In the genomic region with DNA sequence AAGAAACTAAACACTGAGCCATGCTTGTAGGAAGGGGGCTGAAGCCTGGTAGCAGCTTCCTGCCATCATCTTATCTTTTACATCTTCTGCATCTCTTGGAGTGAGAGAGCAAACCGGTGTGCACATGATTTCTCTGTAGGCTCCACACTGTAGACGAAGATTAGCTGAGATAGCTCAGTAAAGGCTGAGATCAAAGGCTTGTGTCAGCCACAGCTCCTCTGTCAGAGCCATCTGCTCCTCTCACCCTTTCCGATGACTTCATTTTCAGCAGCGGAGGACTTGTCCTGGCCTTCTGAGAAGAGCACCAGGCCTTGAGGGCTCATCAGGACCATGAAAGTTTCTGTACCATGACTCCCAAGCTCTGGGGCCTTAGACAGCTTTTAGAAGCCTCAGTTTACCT, we compare ENCODE assay signal across 22 mouse cellular contexts. TPM values are rescaled to one million over a fixed set of nuclear protein-coding genes. Genes with fewer than 3 reads are reported as not detected.
DNase-seq lines count a peak whose midpoint lies in the region; ATAC-seq lines count a peak whose summit lies in the region.
"Had no signal": no experiment of that assay in that cellular context is flagged by ENCODE, and none has a peak within 500 bp of the region (broad histone marks: within the 10 kb centered on the region; RNA-seq: fewer than 3 reads in every experiment).

No protein-coding gene starts in this region.

- no peaks in the 10 kb centered on the region for H3K9me3 ChIP-seq in heart, embryonic 13.5 days
- H3K9me3 ChIP-seq: embryonic facial prominence, embryonic 12.5 days; liver, embryonic 15.5 days; megakaryocyte, embryonic 14.5 days had no signal

- H3K9ac ChIP-seq in heart, embryonic 13.5 days: peak overlapping the region; percentile 59; the same call in 1 of the 2 replicates
- H3K9ac ChIP-seq: embryonic facial prominence, embryonic 12.5 days; liver, embryonic 15.5 days had no signal

- no peak overlapping the region for H3K4me3 ChIP-seq in heart, embryonic 13.5 days
- H3K4me3 ChIP-seq: embryonic facial prominence, embryonic 12.5 days; liver, embryonic 15.5 days; megakaryocyte, embryonic 14.5 days had no signal

- no peak overlapping the region for H3K4me2 ChIP-seq in heart, embryonic 13.5 days
- H3K4me2 ChIP-seq: embryonic facial prominence, embryonic 12.5 days; liver, embryonic 15.5 days had no signal

- H3K36me3 ChIP-seq in heart, embryonic 13.5 days: peaks cover 94% of the 10 kb centered on the region
- H3K36me3 ChIP-seq: embryonic facial prominence, embryonic 12.5 days; liver, embryonic 15.5 days had no signal

- H3K27me3 ChIP-seq in heart, embryonic 13.5 days (replicated peaks): no peaks in the 10 kb centered on the region
- H3K27me3 ChIP-seq: embryonic facial prominence, embryonic 12.5 days; liver, embryonic 15.5 days had no signal

- WGBS in heart, embryonic 13.5 days: 30% methylated on average over 4 of the region's 4 CpGs

- ATAC-seq in heart, embryonic 13.5 days (ENCODE audit: extremely low read depth, insufficient number of reproducible peaks, low FRiP score, low TSS enrichment): no peak
- ATAC-seq in CD4-positive, CD25-positive, alpha-beta regulatory T cell, adult 4 months: peak; percentile 94
- ATAC-seq: forebrain, embryonic 16.5 days; hindbrain, postnatal 0 days; lung, postnatal 0 days; midbrain, embryonic 16.5 days had no signal

- no peak for DNase-seq in heart, adult 8-10 months (ENCODE audit: low spot score)
- DNase-seq in naive thymus-derived CD4-positive, alpha-beta T cell, adult 2 months (ENCODE audit: low read depth): peak; percentile 91
- DNase-seq in thymus, postnatal 25 days: peak; percentile 77
- no peak for DNase-seq in adrenal gland, adult 18-20 months (ENCODE audit: low spot score in 2 of 2)
- no peak for DNase-seq in cerebellum, adult 18-20 months
- DNase-seq: adrenal gland, adult 2 months; heart, adult 11 months; kidney, adult 2 months; kidney, postnatal 25 days had no signal

- H3K27ac ChIP-seq in heart, embryonic 13.5 days (replicated peaks): 0 out of 2 replicates have a peak overlapping the region, but pooled peaks have one; percentile 5
- H3K27ac ChIP-seq: embryonic facial prominence, embryonic 12.5 days; hindbrain, postnatal 0 days; liver, embryonic 15.5 days had no signal

- peaks cover 89% of the 10 kb centered on the region for H3K4me1 ChIP-seq in heart, embryonic 13.5 days
- H3K4me1 ChIP-seq: embryonic facial prominence, embryonic 12.5 days had no signal

RNA-seq across cellular contexts. Expression of gene Fam181a, which starts 20.7 kb away (rescaled TPM):
- not detected in 2 replicates for polyA plus RNA-seq in heart, embryonic 13.5 days (2015; fragmentation: Nextera tagmentation; extraction: Ambion mirVana)
- not detected for total RNA-seq in heart, adult 8-10 months (2022)
- polyA plus RNA-seq in CD4-positive, CD25-positive, alpha-beta regulatory T cell, adult 4 months (2017; shearing (Covaris generic)): not detected
- total RNA-seq in adrenal gland, adult 18-20 months (2021): not detected
- total RNA-seq: adrenal gland, adult 2 months; common myeloid progenitor, adult 5-6 weeks; ES-E14; gastrocnemius, adult 18-20 months; hematopoietic stem cell, adult 5-6 weeks had no signal
- polyA plus RNA-seq: liver, embryonic 15.5 days had no signal

RNA-seq across cellular contexts. Expression of gene Asb2, which starts 24.3 kb away (rescaled TPM):
- 164 and 183 TPM in 2 replicates for polyA plus RNA-seq in heart, embryonic 13.5 days (2015; fragmentation: Nextera tagmentation; extraction: Ambion mirVana)
- 100 to 1,000 TPM; 485 to 583 (median 548) TPM for total RNA-seq in heart, adult 8-10 months (2022)
- 10 to 100 TPM; 25.2 to 31.4 TPM for polyA plus RNA-seq in CD4-positive, CD25-positive, alpha-beta regulatory T cell, adult 4 months (2017; shearing (Covaris generic))
- total RNA-seq in adrenal gland, adult 18-20 months (2021): 1 to 10 TPM in 1 of 2 experiments, under 1 TPM in 1; 0.66 to 1.4 TPM
- total RNA-seq: common myeloid progenitor, adult 5-6 weeks; hematopoietic stem cell, adult 5-6 weeks had no signal

RNA-seq across cellular contexts. Expression of gene Otub2, which starts 57.0 kb away (rescaled TPM):
- polyA plus RNA-seq in heart, embryonic 13.5 days (2015; fragmentation: Nextera tagmentation; extraction: Ambion mirVana): 13.8 and 15.8 TPM in 2 replicates
- total RNA-seq in heart, adult 8-10 months (2022): 1 to 10 TPM; 2.5 to 4.2 (median 3.5) TPM
- 1 to 10 TPM; 1.4 to 1.5 TPM for polyA plus RNA-seq in CD4-positive, CD25-positive, alpha-beta regulatory T cell, adult 4 months (2017; shearing (Covaris generic))
- 1 to 10 TPM; 2.5 to 3.3 TPM for total RNA-seq in adrenal gland, adult 18-20 months (2021)

Comparison
In these comparisons a context has a peak if more than half of its experiments do, and no peak if none do; other contexts are left out.
1. DNase-seq: peak in naive thymus-derived CD4-positive, alpha-beta T cell, adult 2 months (single experiment) and thymus, postnatal 25 days (single experiment); none in heart, adult 8-10 months (single experiment), adrenal gland, adult 18-20 months (0 of 2) and cerebellum, adult 18-20 months (0 of 2).
2. RNA of gene Asb2, which starts 24.3 kb away (total RNA-seq): 485 to 583 TPM in heart, adult 8-10 months; 0.66 to 1.4 TPM in adrenal gland, adult 18-20 months; every median in the first group is over 100 times any median in the second.